Mouse (Mus musculus) testis, adult 2 months (tissue): ENCODE measurements around the gene Grik3. TPM values are rescaled to one million over a fixed set of nuclear protein-coding genes. Genes with fewer than 3 reads are reported as not detected.

ENCODE experiments used
- H3K27ac ChIP-seq: fragments of 200-500 bp; 2 replicates; pipeline ENCODE4 v1.5.1; 2012; ENCODE audit warnings: low read depth, low read length; ENCODE audit not compliant: control insufficient read depth, insufficient read depth
- H3K27me3 ChIP-seq: fragments of 200-500 bp; 2 replicates; pipeline ENCODE4 v1.6.1; 2012; ENCODE audit warnings: mild to moderate bottlenecking, low read length, moderate library complexity; ENCODE audit not compliant: control insufficient read depth, insufficient read depth
- H3K36me3 ChIP-seq: fragments of 200-500 bp; 2 replicates; pipeline ENCODE4 v1.6.1; 2012; ENCODE audit warnings: mild to moderate bottlenecking, low read length; ENCODE audit not compliant: control insufficient read depth, insufficient read depth
- H3K4me1 ChIP-seq: fragments of 200-500 bp; 2 replicates; pipeline ENCODE4 v1.6.1; 2012; ENCODE audit warnings: low read length; ENCODE audit not compliant: control insufficient read depth, insufficient read depth
- H3K4me3 ChIP-seq: fragments of 200-500 bp; 2 replicates; pipeline ENCODE4 v1.5.1; 2012; ENCODE audit warnings: low read depth, mild to moderate bottlenecking, low read length, moderate library complexity, mixed read lengths; ENCODE audit not compliant: control insufficient read depth
- CTCF ChIP-seq: fragments of 200-500 bp; IDR thresholded peaks from 2 replicates; pipeline ENCODE4 v1.5.1; 2012; ENCODE audit warnings: low read depth, mild to moderate bottlenecking, inconsistent platforms, low read length, moderate library complexity; ENCODE audit not compliant: control insufficient read depth, insufficient read depth, insufficient replicate concordance
- POLR2A ChIP-seq: fragments of 200-500 bp; IDR thresholded peaks from 2 replicates; pipeline ENCODE4 v1.6.1; 2012; ENCODE audit warnings: low read depth, mild to moderate bottlenecking, inconsistent platforms, low read length, moderate library complexity; ENCODE audit not compliant: control insufficient read depth
- polyA plus RNA-seq: library from polyadenylated mRNA; depleted of rRNA; stranded (reverse); fragments of >200 nt; gene quantifications from 2 replicates; pipeline ENCODE4 v1.2.3, GENCODE M21; 2012

Gene Grik3
- polyA plus RNA-seq, 1 experiment = 0.38 TPM

DNA sequence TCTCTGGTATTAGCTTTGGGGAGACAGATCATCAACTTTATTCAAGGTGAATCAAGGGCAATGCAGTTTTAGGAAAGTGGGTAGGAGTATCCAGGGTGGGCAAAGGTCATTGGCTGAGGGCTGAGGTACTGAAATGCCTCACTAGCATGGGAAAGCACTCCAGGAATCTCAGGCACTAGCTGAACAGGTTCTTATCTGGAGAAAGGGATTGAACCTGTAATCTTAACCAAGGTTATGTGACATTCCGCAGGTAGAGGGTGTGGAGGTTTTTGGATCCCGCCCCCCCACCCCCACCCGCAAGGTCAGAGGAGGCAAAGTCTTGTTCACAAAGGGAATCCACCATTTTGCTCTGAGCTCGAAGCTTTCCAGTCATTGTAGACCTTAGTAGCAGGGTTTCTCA, 93.4 kb downstream of the Grik3 start:
- TF ChIP-seq CTCF (no peak), POLR2A (no peak)
- Histone ChIP-seq H3K36me3 (no peaks in the 10 kb centered on the region), H3K4me3 (no peak overlapping the region), H3K27ac (no peak overlapping the region), H3K27me3 (no peaks in the 10 kb centered on the region), H3K4me1 (peaks cover 3% of the 10 kb centered on the region; the same call in 1 of the 2 replicates)

- H3K4me3 ChIP-seq = no peak overlapping the region
- no peak for TF ChIP-seq CTCF
- no peak for TF ChIP-seq POLR2A
- peaks cover 3% of the 10 kb centered on the region; the same call in 1 of the 2 replicates for H3K4me1 ChIP-seq
- no peak overlapping the region for H3K27ac ChIP-seq
- H3K27me3 ChIP-seq = no peaks in the 10 kb centered on the region
- H3K36me3 ChIP-seq = no peaks in the 10 kb centered on the region
These were observed 94.2 kb downstream of the Grik3 start for GRCm38 (mm10) chr4:125584676-125585075.

- H3K27ac ChIP-seq = no peak overlapping the region
- H3K27me3 ChIP-seq = no peaks in the 10 kb centered on the region
- H3K4me1 ChIP-seq = peaks cover under 1% of the 10 kb centered on the region; the same call in 1 of the 2 replicates
These were observed 97.1 kb downstream of the Grik3 start for GRCm38 (mm10) chr4:125587577-125587976.

GRCm38 (mm10) chr4:125590241-125590919, 99.9 kb downstream of the Grik3 start:
- Histone ChIP-seq H3K27me3 (no peaks in the 10 kb centered on the region), H3K4me1 (no peaks in the 10 kb centered on the region), H3K4me3 (no peak overlapping the region), H3K36me3 (no peaks in the 10 kb centered on the region), H3K27ac (no peak overlapping the region)
- TF ChIP-seq POLR2A = no peak
- no peak for TF ChIP-seq CTCF

More at GRCm38 (mm10) chr4:125587577-125587976, 97.1 kb downstream of the Grik3 start:
- H3K4me3 ChIP-seq = no peak overlapping the region
- no peaks in the 10 kb centered on the region for H3K36me3 ChIP-seq
- TF ChIP-seq CTCF (no peak), POLR2A (no peak)

- Histone ChIP-seq H3K4me1 (no peaks in the 10 kb centered on the region), H3K27me3 (no peaks in the 10 kb centered on the region), H3K36me3 (no peaks in the 10 kb centered on the region), H3K27ac (no peak overlapping the region), H3K4me3 (no peak overlapping the region)
- TF ChIP-seq POLR2A (no peak), CTCF (no peak)
These were observed 102.2 kb downstream of the Grik3 start for GRCm38 (mm10) chr4:125592663-125593062.

DNA sequence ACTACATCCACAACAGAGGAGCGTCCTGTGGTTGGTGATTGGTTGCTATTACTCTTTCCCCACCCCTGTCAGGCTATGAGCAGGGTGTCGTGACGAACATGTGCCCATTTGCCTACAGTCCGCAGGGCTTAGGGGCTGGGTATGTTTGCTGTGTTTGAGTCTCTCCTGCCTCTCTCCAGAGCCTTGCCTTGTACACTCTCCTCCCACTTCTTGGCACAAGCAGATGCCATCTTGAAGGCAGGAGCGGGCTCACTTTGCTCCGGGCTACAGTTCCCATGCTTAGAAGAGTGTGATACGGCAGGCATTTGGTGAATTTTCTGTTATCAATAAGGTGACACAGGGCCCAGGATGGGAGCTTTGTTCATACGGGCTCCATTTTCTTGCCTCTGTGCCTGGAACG, 104.5 kb downstream of the Grik3 start:
- Histone ChIP-seq H3K27ac (no peak overlapping the region), H3K4me3 (no peak overlapping the region), H3K36me3 (no peaks in the 10 kb centered on the region), H3K4me1 (peaks cover 12% of the 10 kb centered on the region), H3K27me3 (no peaks in the 10 kb centered on the region)
- no peak for TF ChIP-seq POLR2A
- TF ChIP-seq CTCF = no peak

GRCm38 (mm10) chr4:125598677-125599076, 108.2 kb downstream of the Grik3 start:
- no peaks in the 10 kb centered on the region for H3K27me3 ChIP-seq
- peak overlapping the region; percentile 70 for H3K4me3 ChIP-seq
- no peaks in the 10 kb centered on the region for H3K36me3 ChIP-seq
- peaks cover 12% of the 10 kb centered on the region for H3K4me1 ChIP-seq
- no peak overlapping the region for H3K27ac ChIP-seq
- TF ChIP-seq POLR2A (no peak), CTCF (no peak)

DNA sequence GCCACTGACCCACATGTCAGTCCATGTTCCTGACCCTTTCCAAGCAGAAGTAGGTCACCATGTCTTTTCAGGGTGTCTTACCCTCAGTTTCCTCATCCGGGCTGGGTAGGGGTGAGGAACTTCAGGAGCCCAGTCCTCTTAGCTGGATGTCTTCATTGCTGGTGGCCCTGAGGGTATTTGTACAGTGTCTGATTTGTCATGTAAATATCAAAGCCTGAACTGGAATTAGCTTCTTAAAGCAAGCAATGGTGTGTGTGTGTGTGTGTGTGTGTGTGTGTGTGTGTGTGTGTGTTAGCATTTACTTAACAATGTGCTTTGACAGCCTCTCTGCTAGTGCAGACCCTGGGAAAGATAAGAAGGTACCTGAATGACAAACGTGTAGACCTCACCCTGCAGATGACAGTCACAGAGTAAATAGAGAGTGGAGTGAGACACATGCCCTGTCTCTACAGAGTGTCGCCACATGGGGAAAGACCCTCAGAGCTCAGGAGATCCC, 109.1 kb downstream of the Grik3 start:
- H3K4me3 ChIP-seq = no peak overlapping the region
- no peak for TF ChIP-seq POLR2A
- no peak for TF ChIP-seq CTCF
- H3K4me1 ChIP-seq = peaks cover 12% of the 10 kb centered on the region
- no peaks in the 10 kb centered on the region for H3K36me3 ChIP-seq
- H3K27me3 ChIP-seq = no peaks in the 10 kb centered on the region
- no peak overlapping the region for H3K27ac ChIP-seq
